Mouse (Mus musculus) neural tube, embryonic 15.5 days (tissue): ENCODE results near the gene Olfr618. TPM values are rescaled to one million over a fixed set of nuclear protein-coding genes. Genes with fewer than 3 reads are reported as not detected.

Source experiments
- microRNA-seq: library from miRNA; unstranded; fragments of <30 nt; microRNA quantifications from one replicate; pipeline ENCODE4, GENCODE M21; 2017
- polyA plus RNA-seq: library from polyadenylated mRNA; unstranded; fragments of >200 nt; fragmentation: Nextera tagmentation; extraction: Ambion mirVana; gene quantifications from 2 replicates; pipeline ENCODE4 v1.2.1, GENCODE M21; 2015

The Olfr618 gene
- polyA plus RNA-seq, 1 experiment from 2014 or later = not detected

Small RNAs within 50 kb of the gene (microRNA-seq; reads per million reads assigned to microRNA genes)
- gene Gm26506 = not detected

Other genes starting within 250 kb of the Olfr618 start
- not detected in 2 replicates for gene Olfr600, start 240.4 kb upstream of the Olfr618 start, polyA plus RNA-seq
- gene Olfr601, start 227.4 kb upstream of the Olfr618 start, polyA plus RNA-seq = not detected in 2 replicates
- not detected in 2 replicates for gene Olfr603, start 203.9 kb upstream of the Olfr618 start, polyA plus RNA-seq
- gene Usp17lc, start 175.0 kb upstream of the Olfr618 start, polyA plus RNA-seq = not detected in 2 replicates
- not detected in 2 replicates for gene Olfr605, start 144.7 kb upstream of the Olfr618 start, polyA plus RNA-seq
- not detected in 2 replicates for gene Olfr606, start 141.1 kb upstream of the Olfr618 start, polyA plus RNA-seq
- not detected in 2 replicates for gene Olfr607, start 126.0 kb upstream of the Olfr618 start, polyA plus RNA-seq
- gene Olfr608, start 120.2 kb upstream of the Olfr618 start, polyA plus RNA-seq = not detected in 2 replicates
- not detected in 2 replicates for gene Olfr609, start 92.0 kb upstream of the Olfr618 start, polyA plus RNA-seq
- not detected in 2 replicates for gene Olfr610, start 78.0 kb upstream of the Olfr618 start, polyA plus RNA-seq
- gene Olfr611, start 69.3 kb upstream of the Olfr618 start, polyA plus RNA-seq = not detected in 2 replicates
- gene Olfr612, start 47.4 kb upstream of the Olfr618 start, polyA plus RNA-seq = not detected in 2 replicates
- not detected in 2 replicates for gene Olfr613, start 42.0 kb upstream of the Olfr618 start, polyA plus RNA-seq
- not detected in 2 replicates for gene Olfr615, start 34.0 kb upstream of the Olfr618 start, polyA plus RNA-seq
- gene Olfr616, start 21.0 kb upstream of the Olfr618 start, polyA plus RNA-seq = not detected in 2 replicates
- gene Olfr617, start 17.0 kb upstream of the Olfr618 start, polyA plus RNA-seq = not detected in 2 replicates
- gene Olfr619, start 10.5 kb downstream of the Olfr618 start, polyA plus RNA-seq = not detected in 2 replicates
- gene Olfr620, start 22.4 kb downstream of the Olfr618 start, polyA plus RNA-seq = not detected in 2 replicates
- not detected in 2 replicates for gene Olfr622, start 52.6 kb downstream of the Olfr618 start, polyA plus RNA-seq
- not detected in 2 replicates for gene Olfr623, start 73.6 kb downstream of the Olfr618 start, polyA plus RNA-seq
- gene Olfr624, start 81.1 kb downstream of the Olfr618 start, polyA plus RNA-seq = 0.03 TPM in 1 of 2 replicates, not detected in the other
- gene Olfr625-ps1, start 92.6 kb downstream of the Olfr618 start, polyA plus RNA-seq = not detected in 2 replicates
- gene Olfr243, start 124.6 kb downstream of the Olfr618 start, polyA plus RNA-seq = not detected in 2 replicates
- gene Olfr628, start 140.3 kb downstream of the Olfr618 start, polyA plus RNA-seq = not detected in 2 replicates
- not detected in 2 replicates for gene Olfr629, start 154.8 kb downstream of the Olfr618 start, polyA plus RNA-seq
- not detected in 2 replicates for gene Olfr630, start 167.2 kb downstream of the Olfr618 start, polyA plus RNA-seq
- not detected in 2 replicates for gene Olfr69, start 181.5 kb downstream of the Olfr618 start, polyA plus RNA-seq
- gene Olfr68, start 189.6 kb downstream of the Olfr618 start, polyA plus RNA-seq = not detected in 2 replicates
- not detected in 2 replicates for gene Olfr67, start 201.7 kb downstream of the Olfr618 start, polyA plus RNA-seq
- 1,593 and 1,794 TPM in 2 replicates for gene Hbb-bt, start 223.9 kb downstream of the Olfr618 start, polyA plus RNA-seq
- 4,647 and 5,279 TPM in 2 replicates for gene Hbb-bs, start 238.0 kb downstream of the Olfr618 start, polyA plus RNA-seq